In the genomic region with DNA sequence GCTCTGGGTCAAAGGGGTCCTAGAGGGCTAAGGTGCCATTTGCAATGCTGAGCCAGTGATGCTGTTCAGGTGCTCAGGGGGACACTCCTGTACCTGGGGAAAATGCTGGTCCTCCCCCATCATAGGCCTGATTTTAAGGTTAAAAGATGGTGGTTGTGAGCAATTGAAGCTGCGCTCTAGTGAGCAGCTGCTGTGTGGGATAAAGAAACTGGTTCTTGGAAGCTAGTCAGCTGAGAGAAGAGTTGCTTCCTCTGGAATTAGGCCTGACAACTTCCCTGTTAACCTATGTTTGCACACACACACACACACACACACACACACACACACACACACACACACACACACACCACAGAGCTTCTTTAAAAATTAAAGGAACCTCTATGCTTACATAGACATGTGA, we compare ENCODE assay signal across 15 mouse cellular contexts.
DNase-seq lines count a peak whose midpoint lies in the region.
"Had no signal": no experiment of that assay in that cellular context is flagged by ENCODE, and none has a peak within 500 bp of the region (broad histone marks: within the 10 kb centered on the region; RNA-seq: fewer than 3 reads in every experiment).

No protein-coding gene starts in this region.

- peak; percentile 18 to 51 for DNase-seq in frontal cortex, postnatal 36 days (ENCODE audit: low spot score in 2 of 2)
- DNase-seq in frontal cortex, postnatal 25 days (ENCODE audit: low spot score in 2 of 2): no peak
- DNase-seq in left cerebral cortex, adult 18-20 months (ENCODE audit: low spot score in 2 of 2): peak; percentile 4 to 24
- no peak for DNase-seq in left cerebral cortex, postnatal 4 days
- DNase-seq in right cerebral cortex, postnatal 25 days: peak; percentile 4
- DNase-seq in right cerebral cortex, postnatal 4 days: no peak
- DNase-seq in urinary bladder, postnatal 10 days (ENCODE audit: low spot score): no peak
- DNase-seq: adrenal gland, postnatal 14 days; cerebellum, adult 18-20 months; cerebellum, postnatal 10 days; forebrain, postnatal 0 days; gastrocnemius, postnatal 36 days; heart, adult 18-20 months; heart, postnatal 10 days; heart, postnatal 4 days had no signal

- intact Hi-C loops in left cerebral cortex, postnatal 4 days (cut with DNase I): no loop called here

Comparison
In these comparisons a context has a peak if more than half of its experiments do, and no peak if none do; other contexts are left out.
1. DNase-seq: peak in frontal cortex, postnatal 36 days (2 of 2), left cerebral cortex, adult 18-20 months (2 of 2) and right cerebral cortex, postnatal 25 days (single experiment); none in frontal cortex, postnatal 25 days (0 of 2), left cerebral cortex, postnatal 4 days (single experiment), right cerebral cortex, postnatal 4 days (single experiment) and urinary bladder, postnatal 10 days (single experiment).